Mouse (Mus musculus) fibroblast of lung, adult 2 months (primary cell): Measurements from ENCODE around the gene Gm49486.

Source experiments
- DNase-seq: peaks from one replicate; pipeline ENCODE4 v3.0.0-alpha.2; 2011; ENCODE audit warnings: low read depth

Gene Gm49486

GRCm38 (mm10) chr15:79271124-79271746 lies 42.0 kb downstream of the Gm49486 start:
- DNase-seq: no peak

GRCm38 (mm10) chr15:79273020-79273419 lies 43.8 kb downstream of the Gm49486 start:
- no peak for DNase-seq

GRCm38 (mm10) chr15:79277728-79278127 lies 48.5 kb downstream of the Gm49486 start:
- no peak for DNase-seq

GRCm38 (mm10) chr15:79280209-79280608 lies 51.0 kb downstream of the Gm49486 start:
- no peak for DNase-seq

GRCm38 (mm10) chr15:79280850-79281249 lies 51.7 kb downstream of the Gm49486 start:
- DNase-seq: no peak

DNA sequence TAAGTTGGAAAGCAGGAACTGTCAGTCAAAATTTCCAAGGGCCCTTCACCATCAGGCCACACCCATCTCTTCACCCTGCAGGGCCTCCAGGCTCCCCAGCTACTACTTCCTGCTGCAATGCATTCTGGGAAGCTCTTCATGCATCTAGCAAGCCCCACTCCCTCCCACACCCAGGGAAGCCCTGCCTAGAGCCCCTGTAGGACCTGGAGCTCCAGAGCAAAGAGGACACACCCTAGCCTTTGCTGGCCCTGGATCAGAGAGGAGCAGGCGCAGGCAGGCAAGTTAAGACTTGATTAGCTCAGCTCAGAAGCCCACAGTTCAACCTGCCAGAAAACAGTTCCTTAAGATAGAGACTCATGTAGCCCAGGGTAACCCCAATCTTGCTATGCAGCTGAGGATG lies 52.2 kb downstream of the Gm49486 start:
- DNase-seq: no peak

DNA sequence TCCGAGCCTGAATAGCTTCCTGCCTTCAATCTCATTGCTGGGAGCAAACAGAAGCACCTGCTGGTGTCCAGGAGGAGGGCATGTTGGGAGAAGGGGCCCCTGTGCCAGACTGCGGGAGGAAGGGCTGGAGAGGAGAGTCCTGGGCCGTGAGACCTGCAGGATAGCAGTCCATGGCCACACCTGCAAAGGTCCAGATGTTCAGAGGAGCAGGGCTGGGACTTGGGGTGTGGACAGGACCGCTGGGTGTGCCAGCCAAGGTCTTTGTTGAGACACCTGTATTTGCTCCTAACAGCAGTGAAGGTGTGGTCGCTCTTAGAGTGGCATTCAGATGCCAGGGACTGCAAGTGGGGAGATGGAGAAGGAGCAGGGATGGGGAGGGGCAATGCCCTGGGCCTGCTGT lies 53.2 kb downstream of the Gm49486 start:
- DNase-seq: no peak

- DNase-seq: no peak
Measured at GRCm38 (mm10) chr15:79283371-79283770, 54.2 kb downstream of the Gm49486 start.

DNA sequence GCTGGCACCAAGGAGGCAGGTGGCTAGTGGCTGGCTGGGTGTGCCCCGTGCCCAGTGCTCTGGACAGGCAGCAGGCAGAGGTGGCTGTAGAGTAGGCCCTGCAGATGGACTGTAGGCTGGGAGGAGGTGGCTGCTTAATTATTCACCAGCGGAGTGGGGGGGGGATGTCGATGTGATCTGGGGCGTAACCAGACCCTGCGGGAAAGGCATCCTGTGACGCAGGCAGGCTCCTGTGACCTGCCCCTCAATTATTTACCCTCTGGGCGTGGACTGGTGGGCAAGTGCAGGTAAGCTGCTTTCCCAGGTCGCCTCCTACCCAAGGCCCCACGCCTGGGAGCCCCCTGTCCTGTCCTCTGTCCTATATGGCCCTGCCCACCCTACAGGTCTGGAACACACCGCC lies 56.2 kb downstream of the Gm49486 start, which contains the start of gene Baiap2l2:
Gene Baiap2l2, minus strand, starts transcription at position 139 of the 400 bp plus-strand sequence.
- DNase-seq: no peak

- DNase-seq: no peak
Measured at GRCm38 (mm10) chr15:79286141-79286540, 57.0 kb downstream of the Gm49486 start.

- no peak for DNase-seq
Measured at GRCm38 (mm10) chr15:79287091-79287490, 57.9 kb downstream of the Gm49486 start.

DNA sequence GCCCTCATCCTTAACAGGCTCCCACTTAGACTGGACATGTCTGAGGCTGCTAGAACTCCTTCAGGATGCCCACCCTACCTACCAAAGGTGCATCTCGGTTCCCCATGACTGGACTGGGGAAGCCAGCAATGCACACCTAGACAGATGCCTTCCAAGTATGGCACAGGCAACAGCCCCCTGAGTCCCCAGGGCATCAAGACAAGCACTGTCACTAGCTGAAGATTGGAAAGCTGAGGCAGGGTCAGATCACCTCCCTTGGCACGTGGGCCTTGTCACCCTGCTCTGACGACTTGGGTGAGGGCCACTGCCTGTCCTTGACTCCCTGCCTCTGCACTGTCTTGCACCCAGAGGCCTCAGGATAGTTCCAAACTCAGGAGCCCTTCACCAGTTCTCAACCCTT lies 59.2 kb downstream of the Gm49486 start:
- DNase-seq: no peak

- no peak for DNase-seq
Measured at GRCm38 (mm10) chr15:79289441-79289840, 60.2 kb downstream of the Gm49486 start.

GRCm38 (mm10) chr15:79290340-79290739 lies 61.1 kb downstream of the Gm49486 start:
- no peak for DNase-seq

GRCm38 (mm10) chr15:79292779-79293178 lies 63.6 kb downstream of the Gm49486 start:
- DNase-seq: no peak

GRCm38 (mm10) chr15:79298553-79298952 lies 69.4 kb downstream of the Gm49486 start:
- DNase-seq: no peak

DNA sequence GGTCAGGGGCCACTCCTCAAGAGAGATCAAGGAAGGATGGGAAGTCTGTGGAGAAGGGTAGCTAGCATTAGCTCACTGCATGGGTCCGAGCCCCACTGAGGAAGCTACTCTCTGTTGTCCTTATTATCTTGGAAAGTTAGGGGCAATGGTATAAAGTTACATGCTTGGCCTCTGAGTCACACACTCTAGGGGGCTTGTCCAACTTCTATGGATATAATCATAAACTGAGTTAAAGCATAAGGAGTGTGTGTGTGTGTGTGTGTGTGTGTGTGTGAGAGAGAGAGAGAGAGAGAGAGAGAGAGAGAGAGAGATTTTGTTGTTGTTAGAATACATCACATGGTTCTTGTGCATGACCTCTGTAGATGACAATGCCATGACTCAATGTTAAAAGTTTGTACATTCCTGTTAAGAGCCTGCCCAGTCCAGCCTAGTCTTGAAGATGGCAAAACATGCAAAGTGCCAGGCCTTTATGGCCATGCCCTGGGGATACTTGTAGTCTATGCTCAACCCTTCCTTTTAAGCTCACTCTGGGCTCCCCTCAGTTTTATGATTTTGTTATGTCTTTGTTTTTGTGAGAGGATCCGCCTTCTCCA lies 70.5 kb downstream of the Gm49486 start:
- DNase-seq: peak; percentile 19

- DNase-seq: no peak
Measured at GRCm38 (mm10) chr15:79303725-79304124, 74.5 kb downstream of the Gm49486 start.

- DNase-seq: no peak
Measured at GRCm38 (mm10) chr15:79304832-79305231, 75.6 kb downstream of the Gm49486 start.

DNA sequence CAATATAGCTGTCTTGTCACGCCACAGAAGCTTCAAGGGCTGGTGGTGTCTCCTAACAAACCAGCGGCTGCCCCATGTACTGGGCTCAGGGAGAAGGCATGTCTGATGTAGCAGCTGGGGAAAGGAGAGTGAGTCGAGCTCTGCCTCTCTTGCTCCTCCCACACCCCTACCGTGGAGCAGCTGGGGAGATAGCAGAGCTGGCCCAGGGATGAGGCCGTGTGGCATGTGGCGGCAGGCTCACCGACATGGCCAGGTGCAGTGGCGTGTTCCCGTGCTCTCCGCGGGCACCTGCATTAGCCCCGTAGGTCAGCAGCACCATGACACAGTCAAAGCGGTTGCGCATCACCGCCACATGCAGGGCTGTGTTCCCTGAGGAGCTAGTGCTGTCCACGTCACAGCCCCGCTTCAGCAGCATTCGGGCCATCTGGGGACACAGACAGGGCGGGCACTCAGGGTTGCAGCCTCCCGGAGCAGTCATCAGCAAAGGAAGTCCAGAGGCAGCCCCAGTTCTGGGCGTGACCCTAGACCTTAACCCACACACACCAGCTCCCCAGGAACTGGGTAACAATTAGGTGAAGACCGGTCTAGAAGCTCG lies 76.9 kb downstream of the Gm49486 start:
- no peak for DNase-seq
